Mouse (Mus musculus) adrenal gland, adult 8-10 months (tissue): ENCODE results near the gene Zbtb22. TPM values are rescaled to one million over a fixed set of nuclear protein-coding genes. Genes with fewer than 3 reads are reported as not detected.

Experiments
- microRNA-seq, 2 experiments: library from miRNA; unstranded; fragments of <30 nt; microRNA quantifications; one replicate each; pipeline ENCODE4 v1.2.0; 2022
- total RNA-seq, 4 experiments: library from RNA; stranded (reverse); gene quantifications; 2 replicates each; pipeline ENCODE4 v1.2.4; 2022

Gene Zbtb22
- total RNA-seq, 4 experiments from 2014 or later, result 35.3 to 39.7 (median 37.5) TPM

Small RNA genes within 50 kb of the gene (microRNA-seq; reads per million reads assigned to microRNA genes)
- gene Gm27740, result 0 reads per million in 2 experiments

Other genes starting within 250 kb of the Zbtb22 start
- 100 to 1,000 TPM; 130 to 158 (median 141) TPM for gene Hnrnpm, start 229.0 kb upstream of the Zbtb22 start, total RNA-seq
- gene March2, start 197.2 kb upstream of the Zbtb22 start, total RNA-seq, result 100 to 1,000 TPM in 3 of 4 experiments, 10 to 100 TPM in 1; 96.1 to 125 (median 112) TPM
- 100 to 1,000 TPM; 251 to 297 (median 270) TPM for gene Rab11b, start 155.4 kb upstream of the Zbtb22 start, total RNA-seq
- 10 to 100 TPM; 37.2 to 78.4 (median 46.3) TPM for gene Angptl4, start 134.1 kb upstream of the Zbtb22 start, total RNA-seq
- 100 to 1,000 TPM in 3 of 4 experiments, 10 to 100 TPM in 1; 69.8 to 130 (median 111) TPM for gene Kank3, start 105.4 kb upstream of the Zbtb22 start, total RNA-seq
- gene Rps28, start 91.3 kb upstream of the Zbtb22 start, total RNA-seq, result 1,000 to 10,000 TPM; 1,538 to 1,820 (median 1,607) TPM
- 100 to 1,000 TPM; 371 to 504 (median 430) TPM for gene Ndufa7, start 91.3 kb upstream of the Zbtb22 start, total RNA-seq
- 10 to 100 TPM; 29.5 to 63.3 (median 37.6) TPM for gene Cd320, start 72.8 kb upstream of the Zbtb22 start, total RNA-seq
- gene Gm7029, start 42.1 kb upstream of the Zbtb22 start, total RNA-seq, result not detected
- 1 to 10 TPM; 1.7 to 3.2 (median 2.6) TPM for gene Kifc1, start 25.2 kb upstream of the Zbtb22 start, total RNA-seq
- not detected for gene Platr17, start 10.8 kb upstream of the Zbtb22 start, total RNA-seq
- 10 to 100 TPM; 30.2 to 36.2 (median 33.8) TPM for gene Daxx, start 6.5 kb upstream of the Zbtb22 start, total RNA-seq
- 100 to 1,000 TPM; 195 to 259 (median 213) TPM for gene Tapbp, start within 50 bp of the Zbtb22 start, total RNA-seq
- 10 to 100 TPM; 42.1 to 76.2 (median 60.1) TPM for gene Rgl2, start 13.6 kb downstream of the Zbtb22 start, total RNA-seq
- gene Pfdn6, start 24.4 kb downstream of the Zbtb22 start, total RNA-seq, result 100 to 1,000 TPM in 1 of 4 experiments, 10 to 100 TPM in 3; 74.1 to 119 (median 79.6) TPM
- 10 to 100 TPM; 30.0 to 43.8 (median 35.1) TPM for gene Wdr46, start 24.8 kb downstream of the Zbtb22 start, total RNA-seq
- 1 to 10 TPM; 6.9 to 8.7 (median 7.6) TPM for gene B3galt4, start 35.6 kb downstream of the Zbtb22 start, total RNA-seq
- gene Vps52, start 39.9 kb downstream of the Zbtb22 start, total RNA-seq, result 10 to 100 TPM; 58.6 to 83.5 (median 69.6) TPM
- gene Rps18, start 40.1 kb downstream of the Zbtb22 start, total RNA-seq, result 100 to 1,000 TPM; 668 to 711 (median 693) TPM
- gene H2-K1, start 84.4 kb downstream of the Zbtb22 start, total RNA-seq, result 100 to 1,000 TPM; 493 to 638 (median 583) TPM
- 10 to 100 TPM; 42.7 to 84.4 (median 60.7) TPM for gene Ring1, start 108.8 kb downstream of the Zbtb22 start, total RNA-seq
- gene H2-Ke6, start 112.2 kb downstream of the Zbtb22 start, total RNA-seq, result 100 to 1,000 TPM; 249 to 289 (median 271) TPM
- gene Slc39a7, start 115.8 kb downstream of the Zbtb22 start, total RNA-seq, result 100 to 1,000 TPM; 176 to 248 (median 200) TPM
- 10 to 100 TPM; 54.8 to 70.9 (median 62.7) TPM for gene Rxrb, start 115.9 kb downstream of the Zbtb22 start, total RNA-seq
- gene Col11a2, start 123.5 kb downstream of the Zbtb22 start, total RNA-seq, result 1 to 10 TPM in 3 of 4 experiments, under 1 TPM in 1; 0.55 to 1.7 (median 1.4) TPM
- 1 to 10 TPM in 1 of 4 experiments, under 1 TPM in 3; 0.24 to 1.1 (median 0.64) TPM for gene H2-Oa, start 176.4 kb downstream of the Zbtb22 start, total RNA-seq
- gene H2-DMa, start 203.6 kb downstream of the Zbtb22 start, total RNA-seq, result 10 to 100 TPM; 12.2 to 24.6 (median 21.1) TPM
- 100 to 1,000 TPM; 185 to 240 (median 215) TPM for gene Brd2, start 206.7 kb downstream of the Zbtb22 start, total RNA-seq
- gene H2-DMb2, start 227.4 kb downstream of the Zbtb22 start, total RNA-seq, result 1 to 10 TPM; 2.0 to 4.5 (median 4.0) TPM
- 10 to 100 TPM in 2 of 4 experiments, 1 to 10 TPM in 2; 5.2 to 11.5 (median 10.5) TPM for gene H2-DMb1, start 237.2 kb downstream of the Zbtb22 start, total RNA-seq